Mouse (Mus musculus) intestine, embryonic 14.5 days (tissue): Measurements from ENCODE around the gene Ldlrad1. TPM values are rescaled to one million over a fixed set of nuclear protein-coding genes. Genes with fewer than 3 reads are reported as not detected.

Experiments used
- ATAC-seq: fragments of 200-750 bp; cut with Nextera tagmentation; replicated peaks from 2 replicates; pipeline ENCODE4 v1.8.0; 2017; ENCODE audit warnings: low read depth, moderate number of reproducible peaks, moderate TSS enrichment, moderate library complexity; ENCODE audit not compliant: low FRiP score, low TSS enrichment
- DNase-seq: peaks from one replicate; pipeline ENCODE4 v3.0.0-alpha.2; 2018; ENCODE audit warnings: low spot score
- H3K27ac ChIP-seq: fragments of 300-500 bp; sonication (generic); 2 replicates; pipeline ENCODE4 v1.5.1; 2014; ENCODE audit warnings: low read depth, mild to moderate bottlenecking, control low read depth
- H3K27me3 ChIP-seq: fragments of 300-500 bp; sonication (generic); replicated peaks from 2 replicates; pipeline ENCODE4 v1.6.1; 2014; ENCODE audit warnings: low read length, control low read depth; ENCODE audit not compliant: control insufficient read depth, insufficient read depth
- H3K36me3 ChIP-seq: fragments of 300-500 bp; sonication (generic); 2 replicates; pipeline ENCODE4 v1.6.1; 2014; ENCODE audit warnings: low read length, control low read depth; ENCODE audit not compliant: control insufficient read depth, insufficient read depth
- H3K4me1 ChIP-seq: fragments of 300-500 bp; sonication (generic); replicated peaks from 2 replicates; pipeline ENCODE4 v1.6.1; 2014; ENCODE audit warnings: low read length, control low read depth, mixed read lengths; ENCODE audit not compliant: control insufficient read depth, insufficient read depth
- H3K4me2 ChIP-seq: fragments of 300-500 bp; sonication (generic); 2 replicates; pipeline ENCODE4 v1.6.1; 2014; ENCODE audit warnings: low read length
- H3K4me3 ChIP-seq: fragments of 300-500 bp; sonication (generic); 2 replicates; pipeline ENCODE4 v1.5.1; 2014; ENCODE audit warnings: low read depth, low read length, control low read depth, mixed read lengths
- H3K9ac ChIP-seq: fragments of 300-500 bp; sonication (generic); 2 replicates; pipeline ENCODE4 v1.6.1; 2014; ENCODE audit warnings: mild to moderate bottlenecking, low read length
- H3K9me3 ChIP-seq: fragments of 300-500 bp; sonication (generic); 2 replicates; pipeline ENCODE4 v1.6.1; 2016; ENCODE audit warnings: low read length, control low read depth; ENCODE audit not compliant: control insufficient read depth
- WGBS: fragments of 180-500 bp; shearing (Covaris S2); extraction: QIAGEN DNeasy Blood & Tissue Kit; methylation state at CpG from one replicate; pipeline ENCODE4 v1.1.7; 2014; 5-methylcytosine and 5-hydroxymethylcytosine counted together
- polyA plus RNA-seq: library from polyadenylated mRNA; unstranded; fragments of >200 nt; fragmentation: Nextera tagmentation; extraction: Ambion mirVana; gene quantifications from 2 replicates; pipeline ENCODE4 v1.2.1, GENCODE M21; 2014

The Ldlrad1 gene
- not detected in 2 replicates for polyA plus RNA-seq

- no peak within 1 kb of the TSS for H3K9ac ChIP-seq
- no peak for DNase-seq
- no peak within 1 kb of the TSS for H3K4me2 ChIP-seq
- no peak within 1 kb of the TSS for H3K27ac ChIP-seq
- no peak within 1 kb of the TSS for H3K4me3 ChIP-seq
- H3K36me3 ChIP-seq: peaks cover 32% of the 10 kb centered on the region
- WGBS: 78% methylated on average over 3 of the region's 3 CpGs
- no peaks in the 10 kb centered on the region for H3K9me3 ChIP-seq
- no peak for ATAC-seq
- H3K27me3 ChIP-seq: no peaks in the 10 kb centered on the region
- no peaks in the 10 kb centered on the region for H3K4me1 ChIP-seq
Observed at GRCm38 (mm10) chr4:107208880-107209279, at the start of gene Ldlrad1. Gene Ldlrad1 (plus strand): TSS chr4:107209180.

DNA sequence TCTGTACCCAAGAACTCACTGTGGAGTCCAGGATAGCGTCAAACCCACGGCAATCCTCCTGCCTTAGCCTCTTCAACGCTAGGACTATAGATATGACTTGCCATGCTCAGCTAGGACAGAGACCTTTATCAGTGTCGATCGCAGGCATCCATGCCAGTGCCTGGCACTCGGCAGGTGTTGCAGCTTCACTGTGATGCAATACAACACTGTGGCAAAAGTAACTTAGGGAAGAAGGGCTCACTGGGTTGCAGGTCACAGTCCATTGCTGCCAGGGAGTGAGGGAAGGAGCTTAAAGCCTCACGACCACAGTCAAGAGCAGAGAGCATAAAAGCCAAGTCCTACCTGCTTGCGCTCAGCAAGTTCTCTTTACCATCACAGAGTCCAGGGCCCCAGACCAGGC is 48.8 kb upstream of the Ldlrad1 start:
- Histone ChIP-seq H3K4me2 (no peak overlapping the region), H3K9me3 (no peaks in the 10 kb centered on the region), H3K27me3 (no peaks in the 10 kb centered on the region), H3K36me3 (peaks cover 38% of the 10 kb centered on the region), H3K27ac (no peak overlapping the region), H3K9ac (no peak overlapping the region), H3K4me3 (no peak overlapping the region), H3K4me1 (0 out of 2 replicates have a peak, but pooled peaks cover 4% of the 10 kb centered on the region)
- WGBS: 90% methylated on average over 8 of the region's 8 CpGs
- ATAC-seq (no peak), DNase-seq (no peak)

GRCm38 (mm10) chr4:107163341-107163740 is 45.6 kb upstream of the Ldlrad1 start:
- H3K27ac ChIP-seq: no peak overlapping the region
- H3K4me3 ChIP-seq: no peak overlapping the region
- ATAC-seq: no peak
- no peaks in the 10 kb centered on the region for H3K9me3 ChIP-seq
- no peaks in the 10 kb centered on the region for H3K27me3 ChIP-seq
- H3K9ac ChIP-seq: no peak overlapping the region
- H3K4me2 ChIP-seq: no peak overlapping the region
- 0 out of 2 replicates have a peak, but pooled peaks cover 4% of the 10 kb centered on the region for H3K4me1 ChIP-seq
- 80% methylated on average over 10 of the region's 10 CpGs for WGBS
- DNase-seq: no peak
- peaks cover 41% of the 10 kb centered on the region for H3K36me3 ChIP-seq

- no peak overlapping the region for H3K9ac ChIP-seq
- H3K36me3 ChIP-seq: peaks cover 40% of the 10 kb centered on the region
- H3K27ac ChIP-seq: no peak overlapping the region
- 49% methylated on average over 9 of the region's 9 CpGs for WGBS
- no peaks in the 10 kb centered on the region for H3K9me3 ChIP-seq
- peak; percentile 68 for DNase-seq
- H3K4me1 ChIP-seq: 0 out of 2 replicates have a peak, but pooled peaks cover 4% of the 10 kb centered on the region
- no peaks in the 10 kb centered on the region for H3K27me3 ChIP-seq
- no peak overlapping the region for H3K4me3 ChIP-seq
- H3K4me2 ChIP-seq: no peak overlapping the region
- ATAC-seq: peak; percentile 68; the same call in 1 of the 2 replicates
Observed at GRCm38 (mm10) chr4:107163756-107164587, 45.0 kb upstream of the Ldlrad1 start.

DNA sequence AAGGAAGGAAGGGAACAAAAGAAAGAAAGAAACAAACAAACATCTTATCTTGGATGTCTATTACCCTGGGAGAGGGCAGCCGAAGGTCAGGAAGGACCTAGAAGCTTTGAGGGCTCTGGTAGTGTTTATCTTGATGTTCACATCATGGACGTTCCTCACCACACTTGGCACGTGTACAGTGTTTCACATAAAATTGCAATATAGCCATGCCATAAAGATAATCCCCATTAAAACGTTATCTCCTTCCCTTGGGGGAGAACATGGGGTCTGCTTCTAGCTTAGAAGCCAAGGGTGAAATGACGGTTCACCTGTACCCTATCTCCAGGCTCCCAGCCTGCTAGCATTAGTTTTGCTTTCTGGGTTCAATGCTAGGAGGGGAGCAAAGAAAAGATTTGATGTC is 42.3 kb upstream of the Ldlrad1 start:
- no peaks in the 10 kb centered on the region for H3K9me3 ChIP-seq
- no peak overlapping the region for H3K27ac ChIP-seq
- no peaks in the 10 kb centered on the region for H3K27me3 ChIP-seq
- H3K9ac ChIP-seq: no peak overlapping the region
- WGBS: 77% methylated on average over 5 of the region's 5 CpGs
- DNase-seq (no peak), ATAC-seq (no peak)
- H3K4me1 ChIP-seq: 0 out of 2 replicates have a peak, but pooled peaks cover 4% of the 10 kb centered on the region
- no peak overlapping the region for H3K4me3 ChIP-seq
- H3K4me2 ChIP-seq: no peak overlapping the region
- peaks cover 29% of the 10 kb centered on the region for H3K36me3 ChIP-seq

GRCm38 (mm10) chr4:107167798-107168197 is 41.2 kb upstream of the Ldlrad1 start:
- Histone ChIP-seq H3K4me3 (no peak overlapping the region), H3K27me3 (no peaks in the 10 kb centered on the region), H3K4me1 (0 out of 2 replicates have a peak, but pooled peaks cover 4% of the 10 kb centered on the region), H3K36me3 (peaks cover 35% of the 10 kb centered on the region), H3K4me2 (no peak overlapping the region), H3K9me3 (no peaks in the 10 kb centered on the region), H3K9ac (no peak overlapping the region), H3K27ac (no peak overlapping the region)
- DNase-seq (no peak), ATAC-seq (no peak)
- 90% methylated on average over 5 of the region's 5 CpGs for WGBS

DNA sequence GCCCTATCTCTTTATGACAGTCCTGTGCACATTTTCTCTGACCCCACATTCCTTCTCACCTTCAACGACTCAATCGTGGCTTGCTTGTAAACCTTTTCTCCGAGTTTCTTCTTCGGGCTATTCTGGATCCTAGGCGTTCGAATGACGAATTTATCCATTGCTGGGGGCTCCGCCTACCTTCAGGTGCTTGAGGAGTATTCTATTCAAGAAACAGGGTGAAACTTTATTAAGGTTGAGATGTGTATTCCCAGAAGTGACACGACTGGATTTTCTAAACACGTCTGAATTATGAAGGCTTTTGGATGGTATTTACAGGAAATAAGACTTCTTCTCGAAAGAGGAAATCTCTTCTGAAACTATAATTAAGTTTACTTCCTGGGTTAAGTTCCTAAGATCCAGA is 31.5 kb upstream of the Ldlrad1 start:
- Histone ChIP-seq H3K9ac (peak overlapping the region; percentile 85), H3K27me3 (no peaks in the 10 kb centered on the region), H3K4me3 (peak overlapping the region; percentile 97), H3K9me3 (no peaks in the 10 kb centered on the region), H3K4me2 (peak overlapping the region; percentile 75), H3K36me3 (peaks cover 26% of the 10 kb centered on the region), H3K27ac (peak overlapping the region; percentile 97), H3K4me1 (peaks cover 22% of the 10 kb centered on the region)
- no peak for DNase-seq
- WGBS: 25% methylated on average over 11 of the region's 11 CpGs
- ATAC-seq: no peak

DNA sequence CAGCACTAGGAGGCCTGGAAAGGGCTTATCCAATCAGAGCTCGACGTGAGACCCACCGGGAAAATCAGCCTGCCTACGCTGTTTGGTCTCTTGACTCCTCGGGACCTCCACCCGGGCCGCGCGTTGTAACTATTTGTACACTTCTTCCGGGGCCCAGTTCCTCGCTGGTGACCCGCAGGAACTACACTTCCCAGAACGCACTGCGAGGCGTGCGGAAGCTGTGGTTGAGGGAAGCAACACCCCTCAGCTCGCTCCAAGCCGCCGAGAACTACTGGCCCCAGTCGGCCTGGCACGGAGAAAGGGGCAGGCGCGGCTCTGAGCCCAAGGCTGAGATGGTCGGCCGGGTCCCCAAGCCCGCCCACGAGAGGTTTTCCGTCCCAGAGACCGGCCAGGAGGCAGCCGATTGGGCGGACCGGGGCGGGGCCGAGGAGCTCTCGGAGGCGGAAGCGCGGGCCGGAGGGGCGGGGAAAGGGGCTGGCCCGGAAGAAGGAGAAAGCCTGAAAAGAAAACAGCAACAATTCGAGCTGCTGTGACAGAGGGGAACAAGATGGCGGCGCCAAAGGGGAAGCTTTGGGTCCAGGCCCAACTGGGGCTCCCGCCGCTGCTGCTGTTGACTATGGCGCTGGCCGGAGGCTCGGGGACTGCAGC is 30.7 kb upstream of the Ldlrad1 start, which contains the start of gene Tmem59:
Gene Tmem59, plus strand, starts transcription at position 218 of the 648 bp plus-strand sequence.
- Histone ChIP-seq H3K9ac (peak within 1 kb of the TSS; percentile 85), H3K4me1 (peaks cover 22% of the 10 kb centered on the region), H3K27me3 (no peaks in the 10 kb centered on the region), H3K36me3 (peaks cover 19% of the 10 kb centered on the region), H3K27ac (peak within 1 kb of the TSS; percentile 97), H3K9me3 (no peaks in the 10 kb centered on the region), H3K4me3 (peak within 1 kb of the TSS; percentile 97), H3K4me2 (peak within 1 kb of the TSS; percentile 75)
- ATAC-seq (peak; percentile 92), DNase-seq (peak; percentile 99)
- under 1% methylated on average over 49 of the region's 49 CpGs for WGBS
